Mouse (Mus musculus): Measurements from ENCODE around the gene Gm572. TPM values are rescaled to one million over a fixed set of nuclear protein-coding genes. Genes with fewer than 3 reads are reported as not detected.
A peak's percentile ranks its signal among the peaks of the same experiment; 100 is the strongest.

Gene Gm572
- polyA plus RNA-seq, 1 experiment from 2014 or later = not detected

DNA sequence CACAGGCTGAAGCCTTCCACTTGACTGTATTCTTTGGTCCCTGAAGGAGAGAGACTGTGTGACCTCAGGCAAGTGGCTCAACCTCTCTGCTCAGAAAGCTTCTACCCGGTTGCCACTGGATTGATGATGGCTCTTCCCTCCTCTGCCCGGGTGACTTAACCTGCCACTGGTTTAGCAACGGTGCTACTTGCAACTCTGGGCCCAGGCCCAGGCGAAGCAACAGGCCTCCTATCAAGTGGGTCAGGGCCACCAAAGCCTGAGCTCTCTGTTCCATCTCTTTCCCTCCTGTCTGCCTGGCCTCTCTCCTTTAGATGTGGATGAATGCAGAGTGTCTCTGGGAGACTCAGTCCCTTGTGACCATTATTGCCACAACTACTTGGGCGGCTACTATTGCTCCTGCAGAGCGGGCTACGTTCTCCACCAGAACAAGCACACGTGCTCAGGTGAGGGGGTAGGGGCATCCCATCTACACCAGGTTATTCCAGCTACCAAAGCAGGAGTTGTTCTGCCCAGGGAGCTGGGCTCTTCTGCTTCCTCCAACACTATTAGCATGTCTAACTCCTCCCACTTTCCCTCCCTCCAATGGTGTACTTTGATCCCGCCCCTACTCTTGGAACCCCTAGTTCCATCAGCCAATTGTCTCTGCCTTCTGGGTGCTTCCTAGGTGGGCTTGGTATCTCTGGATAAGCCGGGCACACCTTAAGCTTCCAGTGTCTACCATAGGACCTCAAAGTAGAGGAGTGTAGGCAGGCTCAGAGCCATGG, 39.6 kb upstream of the Gm572 start:
- H3K9ac ChIP-seq (ENCODE audit: low read depth, low read length) = peak overlapping the region; percentile 31; the same call in 1 of the 2 replicates
- H3K9me3 ChIP-seq (replicated peaks; ENCODE audit: control insufficient read depth, low read length) = no peaks in the 10 kb centered on the region
- no peak overlapping the region for H3K27ac ChIP-seq (ENCODE audit: low read length)
- no peaks in the 10 kb centered on the region for H3K27me3 ChIP-seq (ENCODE audit: control insufficient read depth, insufficient read depth, low read depth, low read length)
- WGBS (ENCODE audit: insufficient replicate concordance) = 69% methylated on average over 10 of the region's 10 CpGs
- no peaks in the 10 kb centered on the region for H3K36me3 ChIP-seq (ENCODE audit: control insufficient read depth, insufficient read depth)
- no peak; the same call in 1 of the 2 replicates for ATAC-seq (ENCODE audit: low read depth)
- peak overlapping the region; percentile 46 for H3K4me3 ChIP-seq (ENCODE audit: low read depth, low read length)
- peaks cover 8% of the 10 kb centered on the region for H3K4me1 ChIP-seq (ENCODE audit: control insufficient read depth, low read depth, low read length)
- peak overlapping the region; percentile 40 for H3K4me2 ChIP-seq (ENCODE audit: low read depth, low read length)

DNA sequence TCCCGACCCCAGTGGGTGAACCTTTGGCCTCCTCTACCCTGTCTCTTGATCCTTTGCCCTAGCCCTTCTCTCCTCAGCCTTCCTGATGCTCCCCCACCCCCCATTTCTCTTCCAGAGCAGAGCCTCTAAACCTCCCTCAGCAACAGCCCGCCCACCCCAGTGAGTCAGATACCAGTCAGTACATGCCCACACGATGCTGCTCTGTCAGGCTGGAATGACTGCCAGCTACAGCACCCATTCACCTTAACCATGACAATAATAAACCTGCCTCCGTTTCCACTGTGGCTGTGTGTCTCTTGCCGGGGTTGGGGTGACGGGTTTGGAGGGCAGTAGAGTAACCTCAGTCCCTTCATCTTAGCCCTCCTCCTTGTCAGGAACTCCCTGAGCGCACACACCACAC, 39.0 kb upstream of the Gm572 start:
- Histone ChIP-seq H3K9me3 (replicated peaks; ENCODE audit: control insufficient read depth, low read length) (no peaks in the 10 kb centered on the region), H3K9ac (ENCODE audit: low read depth, low read length) (no peak overlapping the region), H3K4me2 (ENCODE audit: low read depth, low read length) (peak overlapping the region; percentile 40; the same call in 1 of the 2 replicates), H3K4me3 (ENCODE audit: low read depth, low read length) (no peak overlapping the region), H3K36me3 (ENCODE audit: control insufficient read depth, insufficient read depth) (no peaks in the 10 kb centered on the region), H3K27ac (ENCODE audit: low read length) (no peak overlapping the region), H3K4me1 (ENCODE audit: control insufficient read depth, low read depth, low read length) (peaks cover 8% of the 10 kb centered on the region), H3K27me3 (ENCODE audit: control insufficient read depth, insufficient read depth, low read depth, low read length) (no peaks in the 10 kb centered on the region)
- no peak for ATAC-seq (ENCODE audit: low read depth)
- WGBS (ENCODE audit: insufficient replicate concordance) = 66% methylated on average over 7 of the region's 7 CpGs

DNA sequence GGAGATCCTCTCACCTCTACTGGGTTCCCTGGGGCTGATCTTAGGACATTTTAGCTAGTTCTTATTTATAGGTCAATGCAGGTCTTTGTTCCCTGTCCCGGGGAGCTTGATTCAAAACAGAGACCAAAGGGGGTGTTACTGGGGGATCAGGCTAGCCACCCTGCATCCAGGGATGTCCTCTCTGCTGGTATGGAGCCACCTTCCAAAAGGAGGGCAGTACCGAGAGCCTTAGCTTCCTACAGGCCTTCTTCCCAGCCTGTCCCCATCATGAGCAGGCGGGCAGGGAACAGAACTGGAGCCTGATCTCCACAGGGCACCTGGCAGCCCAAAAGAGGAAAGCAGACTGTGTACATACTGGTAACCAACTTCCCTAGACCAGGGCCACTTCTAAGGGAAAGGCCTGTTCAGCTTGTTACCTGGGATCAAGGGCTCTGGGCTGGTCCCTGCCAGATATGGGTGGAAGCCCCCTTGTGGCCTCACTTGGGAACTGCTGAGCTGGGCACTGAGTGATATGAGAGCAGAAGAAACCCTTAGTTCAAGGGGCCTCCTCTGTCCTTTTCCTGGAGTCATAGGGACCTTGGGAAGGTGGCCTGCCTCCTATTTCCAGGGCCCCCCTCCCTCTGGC, 38.5 kb upstream of the Gm572 start:
- Histone ChIP-seq H3K4me3 (ENCODE audit: low read depth, low read length) (no peak overlapping the region), H3K4me1 (ENCODE audit: control insufficient read depth, low read depth, low read length) (peaks cover 8% of the 10 kb centered on the region), H3K9me3 (replicated peaks; ENCODE audit: control insufficient read depth, low read length) (no peaks in the 10 kb centered on the region), H3K9ac (ENCODE audit: low read depth, low read length) (no peak overlapping the region), H3K4me2 (ENCODE audit: low read depth, low read length) (no peak overlapping the region), H3K27me3 (ENCODE audit: control insufficient read depth, insufficient read depth, low read depth, low read length) (no peaks in the 10 kb centered on the region), H3K36me3 (ENCODE audit: control insufficient read depth, insufficient read depth) (no peaks in the 10 kb centered on the region), H3K27ac (ENCODE audit: low read length) (no peak overlapping the region)
- 83% methylated on average over 3 of the region's 3 CpGs for WGBS (ENCODE audit: insufficient replicate concordance)
- 0 out of 2 replicates have a peak, but pooled peaks have one; percentile 33 for ATAC-seq (ENCODE audit: low read depth)

DNA sequence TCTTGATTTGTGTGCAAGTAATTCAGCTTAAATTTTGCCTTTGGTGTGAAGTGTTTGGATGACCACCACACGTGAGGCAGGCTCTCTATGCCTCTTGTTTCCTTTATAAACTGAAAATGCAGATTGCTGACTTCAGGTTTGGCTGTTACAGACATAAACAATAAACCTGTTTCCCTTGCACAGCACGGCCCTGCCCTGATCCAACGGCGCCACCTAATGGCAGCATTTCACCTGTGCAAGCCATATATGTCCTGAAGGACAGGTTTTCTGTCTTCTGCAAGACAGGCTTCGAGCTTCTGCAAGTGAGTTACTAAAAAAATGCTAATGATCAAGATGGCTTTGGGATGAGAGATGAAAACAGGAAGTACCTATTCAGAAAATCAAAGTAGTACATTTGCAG, 35.4 kb upstream of the Gm572 start:
- ATAC-seq (ENCODE audit: low read depth) = no peak
- Histone ChIP-seq H3K27me3 (ENCODE audit: control insufficient read depth, insufficient read depth, low read depth, low read length) (no peaks in the 10 kb centered on the region), H3K36me3 (ENCODE audit: control insufficient read depth, insufficient read depth) (no peaks in the 10 kb centered on the region), H3K4me2 (ENCODE audit: low read depth, low read length) (no peak overlapping the region), H3K27ac (ENCODE audit: low read length) (no peak overlapping the region), H3K9me3 (replicated peaks; ENCODE audit: control insufficient read depth, low read length) (no peaks in the 10 kb centered on the region), H3K9ac (ENCODE audit: low read depth, low read length) (no peak overlapping the region), H3K4me3 (ENCODE audit: low read depth, low read length) (no peak overlapping the region), H3K4me1 (ENCODE audit: control insufficient read depth, low read depth, low read length) (no peaks in the 10 kb centered on the region)
- 14% methylated on average over 5 of the region's 5 CpGs for WGBS (ENCODE audit: insufficient replicate concordance)

DNA sequence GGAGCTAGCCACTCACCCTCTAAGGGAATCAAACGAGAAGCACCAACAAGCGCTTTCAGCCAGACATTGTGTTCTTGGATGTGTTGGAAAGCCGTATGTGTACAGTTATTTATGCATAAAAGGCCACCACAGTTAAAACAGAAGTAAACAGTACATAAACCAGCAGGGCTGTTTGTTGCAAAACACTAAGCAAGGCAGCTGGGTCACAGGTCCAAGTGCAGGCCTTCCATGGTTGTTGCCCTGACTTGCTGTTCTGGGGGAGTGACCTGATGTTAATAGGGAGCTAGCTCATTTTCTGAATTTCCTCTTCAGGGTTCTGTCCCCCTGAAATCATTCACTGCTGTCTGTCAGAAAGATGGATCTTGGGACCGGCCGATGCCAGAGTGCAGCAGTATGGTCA, 33.3 kb upstream of the Gm572 start:
- 78% methylated on average over 5 of the region's 5 CpGs for WGBS (ENCODE audit: insufficient replicate concordance)
- Histone ChIP-seq H3K36me3 (ENCODE audit: control insufficient read depth, insufficient read depth) (peaks cover 14% of the 10 kb centered on the region), H3K9me3 (replicated peaks; ENCODE audit: control insufficient read depth, low read length) (no peaks in the 10 kb centered on the region), H3K4me2 (ENCODE audit: low read depth, low read length) (no peak overlapping the region), H3K4me1 (ENCODE audit: control insufficient read depth, low read depth, low read length) (no peaks in the 10 kb centered on the region), H3K27me3 (ENCODE audit: control insufficient read depth, insufficient read depth, low read depth, low read length) (no peaks in the 10 kb centered on the region), H3K4me3 (ENCODE audit: low read depth, low read length) (no peak overlapping the region), H3K27ac (ENCODE audit: low read length) (no peak overlapping the region), H3K9ac (ENCODE audit: low read depth, low read length) (no peak overlapping the region)
- no peak for ATAC-seq (ENCODE audit: low read depth)

DNA sequence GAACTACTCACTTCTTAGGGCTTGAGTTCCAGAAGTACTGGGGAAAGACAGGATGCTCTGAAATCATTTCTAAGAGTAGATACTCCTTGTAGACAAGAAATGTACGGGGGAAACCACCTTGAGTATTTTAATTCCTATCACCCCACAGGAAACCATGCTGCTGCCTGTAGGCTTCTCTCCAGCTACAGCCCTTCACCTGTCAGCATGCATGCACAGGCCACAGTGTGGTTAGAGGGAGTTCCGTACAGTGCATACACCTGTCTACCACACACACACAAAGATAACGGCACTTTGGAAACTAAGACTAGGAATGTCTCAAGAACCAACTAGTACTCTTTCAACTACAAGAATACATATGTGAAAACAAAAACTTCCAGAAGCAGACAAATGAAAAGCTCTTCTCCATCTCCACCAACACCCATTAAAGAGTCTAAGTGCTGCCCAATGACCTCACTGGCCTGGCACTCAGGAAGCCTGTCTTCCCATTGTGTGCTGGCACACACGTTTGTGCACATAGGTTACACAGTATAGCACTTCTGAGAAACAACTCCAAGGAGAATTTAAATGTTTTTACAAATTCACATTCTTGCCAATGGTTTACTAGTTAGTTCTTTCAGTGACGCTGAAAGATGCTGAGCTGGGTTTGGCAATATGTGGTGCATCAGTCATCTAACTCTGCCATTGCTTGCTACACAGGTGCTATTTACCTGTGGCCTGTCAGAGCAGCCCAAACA, 32.3 kb upstream of the Gm572 start:
- H3K27me3 ChIP-seq (ENCODE audit: control insufficient read depth, insufficient read depth, low read depth, low read length) = no peaks in the 10 kb centered on the region
- no peaks in the 10 kb centered on the region for H3K9me3 ChIP-seq (replicated peaks; ENCODE audit: control insufficient read depth, low read length)
- ATAC-seq (ENCODE audit: low read depth) = no peak
- no peak overlapping the region for H3K27ac ChIP-seq (ENCODE audit: low read length)
- H3K9ac ChIP-seq (ENCODE audit: low read depth, low read length) = no peak overlapping the region
- 54% methylated on average over 5 of the region's 5 CpGs for WGBS (ENCODE audit: insufficient replicate concordance)
- peaks cover 24% of the 10 kb centered on the region for H3K36me3 ChIP-seq (ENCODE audit: control insufficient read depth, insufficient read depth)
- no peak overlapping the region for H3K4me2 ChIP-seq (ENCODE audit: low read depth, low read length)
- no peaks in the 10 kb centered on the region for H3K4me1 ChIP-seq (ENCODE audit: control insufficient read depth, low read depth, low read length)
- H3K4me3 ChIP-seq (ENCODE audit: low read depth, low read length) = no peak overlapping the region

DNA sequence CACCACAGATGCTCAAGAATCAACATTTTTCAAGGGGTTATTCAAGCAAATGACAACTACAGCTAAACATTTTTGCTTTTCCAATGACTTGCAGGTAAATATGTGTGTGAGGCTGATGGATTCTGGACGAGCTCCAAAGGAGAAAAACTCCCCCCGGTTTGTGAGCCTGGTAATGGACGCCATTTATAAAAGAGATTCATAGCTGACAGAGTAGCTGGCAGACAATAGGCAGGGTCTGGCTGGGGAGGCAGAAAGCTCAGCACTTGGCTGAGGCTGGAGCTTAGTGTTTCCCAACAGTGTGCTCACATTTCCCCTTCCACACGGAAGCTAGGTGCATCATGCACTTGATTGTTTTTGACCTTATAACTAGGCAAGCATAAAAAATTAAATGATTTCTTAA, 30.6 kb upstream of the Gm572 start:
- Histone ChIP-seq H3K4me1 (ENCODE audit: control insufficient read depth, low read depth, low read length) (no peaks in the 10 kb centered on the region), H3K4me2 (ENCODE audit: low read depth, low read length) (no peak overlapping the region), H3K4me3 (ENCODE audit: low read depth, low read length) (no peak overlapping the region), H3K9me3 (replicated peaks; ENCODE audit: control insufficient read depth, low read length) (no peaks in the 10 kb centered on the region), H3K27me3 (ENCODE audit: control insufficient read depth, insufficient read depth, low read depth, low read length) (no peaks in the 10 kb centered on the region), H3K9ac (ENCODE audit: low read depth, low read length) (no peak overlapping the region), H3K36me3 (ENCODE audit: control insufficient read depth, insufficient read depth) (peaks cover 35% of the 10 kb centered on the region), H3K27ac (ENCODE audit: low read length) (no peak overlapping the region)
- WGBS (ENCODE audit: insufficient replicate concordance) = 67% methylated on average over 4 of the region's 4 CpGs
- ATAC-seq (ENCODE audit: low read depth) = no peak

DNA sequence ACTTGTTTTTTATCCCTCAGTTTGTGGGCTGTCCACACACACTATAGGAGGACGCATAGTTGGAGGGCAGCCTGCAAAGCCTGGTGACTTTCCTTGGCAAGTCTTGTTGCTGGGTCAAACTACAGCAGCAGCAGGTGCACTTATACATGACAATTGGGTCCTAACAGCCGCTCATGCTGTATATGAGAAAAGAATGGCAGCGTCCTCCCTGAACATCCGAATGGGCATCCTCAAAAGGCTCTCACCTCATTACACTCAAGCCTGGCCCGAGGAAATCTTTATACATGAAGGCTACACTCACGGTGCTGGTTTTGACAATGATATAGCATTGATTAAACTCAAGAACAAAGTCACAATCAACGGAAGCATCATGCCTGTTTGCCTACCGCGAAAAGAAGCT, 29.4 kb upstream of the Gm572 start:
- no peaks in the 10 kb centered on the region for H3K27me3 ChIP-seq (ENCODE audit: control insufficient read depth, insufficient read depth, low read depth, low read length)
- H3K9ac ChIP-seq (ENCODE audit: low read depth, low read length) = no peak overlapping the region
- 87% methylated on average over 9 of the region's 9 CpGs for WGBS (ENCODE audit: insufficient replicate concordance)
- peaks cover 42% of the 10 kb centered on the region for H3K36me3 ChIP-seq (ENCODE audit: control insufficient read depth, insufficient read depth)
- no peaks in the 10 kb centered on the region for H3K9me3 ChIP-seq (replicated peaks; ENCODE audit: control insufficient read depth, low read length)
- no peak for ATAC-seq (ENCODE audit: low read depth)
- no peak overlapping the region for H3K27ac ChIP-seq (ENCODE audit: low read length)
- H3K4me3 ChIP-seq (ENCODE audit: low read depth, low read length) = no peak overlapping the region
- H3K4me2 ChIP-seq (ENCODE audit: low read depth, low read length) = no peak overlapping the region
- no peaks in the 10 kb centered on the region for H3K4me1 ChIP-seq (ENCODE audit: control insufficient read depth, low read depth, low read length)

DNA sequence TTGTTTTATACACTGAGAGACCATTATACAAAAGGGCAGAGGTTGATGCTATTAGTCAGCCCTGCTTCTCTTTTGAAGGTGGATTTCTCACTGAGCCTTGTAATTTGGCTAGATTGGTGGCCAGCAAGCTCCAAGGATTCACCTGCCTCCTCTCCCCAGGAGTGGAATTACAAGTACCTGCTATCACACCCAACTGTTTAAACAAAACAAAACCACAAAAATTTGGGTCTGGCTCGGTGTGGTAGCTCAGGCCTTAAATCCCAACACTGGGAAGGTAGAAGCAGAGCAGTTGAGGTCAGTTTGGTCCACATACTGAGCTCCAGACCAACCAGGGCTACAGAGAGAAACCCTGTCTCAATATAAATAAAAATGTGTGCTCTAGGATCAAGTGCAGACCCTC, 23.3 kb upstream of the Gm572 start:
- no peak overlapping the region for H3K9ac ChIP-seq (ENCODE audit: low read depth, low read length)
- no peak overlapping the region for H3K27ac ChIP-seq (ENCODE audit: low read length)
- no peak overlapping the region for H3K4me3 ChIP-seq (ENCODE audit: low read depth, low read length)
- H3K27me3 ChIP-seq (ENCODE audit: control insufficient read depth, insufficient read depth, low read depth, low read length) = no peaks in the 10 kb centered on the region
- no peak overlapping the region for H3K4me2 ChIP-seq (ENCODE audit: low read depth, low read length)
- ATAC-seq (ENCODE audit: low read depth) = no peak
- H3K4me1 ChIP-seq (ENCODE audit: control insufficient read depth, low read depth, low read length) = peaks cover 12% of the 10 kb centered on the region
- WGBS (ENCODE audit: insufficient replicate concordance) = 50% methylated on average over 1 of the region's 1 CpGs
- no peaks in the 10 kb centered on the region for H3K9me3 ChIP-seq (replicated peaks; ENCODE audit: control insufficient read depth, low read length)
- H3K36me3 ChIP-seq (ENCODE audit: control insufficient read depth, insufficient read depth) = peaks cover 83% of the 10 kb centered on the region
